Mouse (Mus musculus) macrophage (primary cell): ENCODE measurements around the gene Myo15b. TPM values are rescaled to one million over a fixed set of nuclear protein-coding genes. Genes with fewer than 3 reads are reported as not detected.

Experiments used
- H3K27ac ChIP-seq: fragments of 350-480 bp; formaldehyde crosslinking; 2 replicates; pipeline ENCODE4 v1.9.0; 2021
- H3K36me3 ChIP-seq: fragments of 350-480 bp; formaldehyde crosslinking; 2 replicates; pipeline ENCODE4 v1.9.0; 2021; ENCODE audit errors: inconsistent target
- H3K4me3 ChIP-seq: fragments of 350-480 bp; formaldehyde crosslinking; 2 replicates; pipeline ENCODE4 v1.9.0; 2021; ENCODE audit errors: inconsistent target
- H3K79me2 ChIP-seq: fragments of 350-480 bp; formaldehyde crosslinking; 2 replicates; pipeline ENCODE4 v1.9.0; 2021; ENCODE audit errors: inconsistent target
- WGBS: methylation state at CpG from one replicate; pipeline ENCODE4 v1.1.7; 2026; ENCODE audit warnings: inconsistent platforms; ENCODE audit not compliant: missing documents; 5-methylcytosine and 5-hydroxymethylcytosine counted together
- polyA plus RNA-seq: library from polyadenylated mRNA; stranded (reverse); fragments of 250-400 nt; gene quantifications from 3 replicates; pipeline ENCODE4 v1.2.4, GENCODE M21; 2018; ENCODE audit warnings: inconsistent platforms

Myo15b gene
- polyA plus RNA-seq, 1 experiment from 2014 or later, result 0.13 TPM

GRCm38 (mm10) chr11:115899486-115900266 is 41.5 kb downstream of the Myo15b start, which contains the start of gene Smim5:
TSS of gene Smim5 (plus strand) at chr11:115899966.
- 44% methylated on average over 16 of the region's 16 CpGs for WGBS
- no peaks in the 10 kb centered on the region for H3K79me2 ChIP-seq

GRCm38 (mm10) chr11:115900561-115901337 is 42.5 kb downstream of the Myo15b start:
- Histone ChIP-seq H3K79me2 (no peaks in the 10 kb centered on the region), H3K27ac (no peak overlapping the region), H3K36me3 (peaks cover 21% of the 10 kb centered on the region), H3K4me3 (no peak overlapping the region)
- WGBS, result 78% methylated on average over 8 of the region's 8 CpGs

More at GRCm38 (mm10) chr11:115899486-115900266, 41.5 kb downstream of the Myo15b start, which contains the start of gene Smim5:
- Histone ChIP-seq H3K36me3 (peaks cover 30% of the 10 kb centered on the region), H3K4me3 (no peak within 1 kb of the TSS), H3K27ac (no peak within 1 kb of the TSS)

- Histone ChIP-seq H3K27ac (no peak overlapping the region), H3K4me3 (no peak overlapping the region), H3K79me2 (no peaks in the 10 kb centered on the region), H3K36me3 (peaks cover 13% of the 10 kb centered on the region)
- WGBS, result 48% methylated on average over 9 of the region's 9 CpGs
Measured at GRCm38 (mm10) chr11:115901338-115902161, 43.3 kb downstream of the Myo15b start.

GRCm38 (mm10) chr11:115902177-115902576 is 44.0 kb downstream of the Myo15b start:
- no peaks in the 10 kb centered on the region for H3K79me2 ChIP-seq
- H3K36me3 ChIP-seq, result peaks cover 6% of the 10 kb centered on the region; the same call in 1 of the 2 replicates
- H3K4me3 ChIP-seq, result no peak overlapping the region
- 47% methylated on average over 5 of the region's 5 CpGs for WGBS
- H3K27ac ChIP-seq, result peak overlapping the region; percentile 19; the same call in 1 of the 2 replicates

GRCm38 (mm10) chr11:115902831-115903230 is 44.6 kb downstream of the Myo15b start:
- Histone ChIP-seq H3K27ac (peak overlapping the region; percentile 19; the same call in 1 of the 2 replicates), H3K36me3 (no peaks in the 10 kb centered on the region), H3K79me2 (no peaks in the 10 kb centered on the region), H3K4me3 (no peak overlapping the region)
- 0% methylated on average over 1 of the region's 1 CpGs for WGBS

- no peaks in the 10 kb centered on the region for H3K36me3 ChIP-seq
- WGBS, result 33% methylated on average over 11 of the region's 11 CpGs
- H3K4me3 ChIP-seq, result no peak overlapping the region
- no peaks in the 10 kb centered on the region for H3K79me2 ChIP-seq
- H3K27ac ChIP-seq, result 0 out of 2 replicates have a peak overlapping the region, but pooled peaks have one; percentile 4
Measured at GRCm38 (mm10) chr11:115903384-115904230, 45.4 kb downstream of the Myo15b start.

GRCm38 (mm10) chr11:115904231-115904955 is 46.2 kb downstream of the Myo15b start:
- no peak overlapping the region for H3K4me3 ChIP-seq
- 88% methylated on average over 8 of the region's 8 CpGs for WGBS
- no peak overlapping the region for H3K27ac ChIP-seq
- H3K79me2 ChIP-seq, result no peaks in the 10 kb centered on the region
- no peaks in the 10 kb centered on the region for H3K36me3 ChIP-seq

GRCm38 (mm10) chr11:115904956-115905790 is 47.0 kb downstream of the Myo15b start:
- 93% methylated on average over 16 of the region's 16 CpGs for WGBS
- H3K79me2 ChIP-seq, result no peaks in the 10 kb centered on the region
- no peak overlapping the region for H3K4me3 ChIP-seq
- H3K36me3 ChIP-seq, result no peaks in the 10 kb centered on the region
- H3K27ac ChIP-seq, result no peak overlapping the region

- H3K27ac ChIP-seq, result no peak overlapping the region
- H3K36me3 ChIP-seq, result no peaks in the 10 kb centered on the region
- no peak overlapping the region for H3K4me3 ChIP-seq
- no peaks in the 10 kb centered on the region for H3K79me2 ChIP-seq
- WGBS, result 94% methylated on average over 3 of the region's 3 CpGs
Measured at GRCm38 (mm10) chr11:115906116-115906515, 47.9 kb downstream of the Myo15b start.

- Histone ChIP-seq H3K4me3 (no peak overlapping the region), H3K27ac (no peak overlapping the region), H3K36me3 (no peaks in the 10 kb centered on the region; the same call in 1 of the 2 replicates), H3K79me2 (no peaks in the 10 kb centered on the region)
- 97% methylated on average over 5 of the region's 5 CpGs for WGBS
Measured at GRCm38 (mm10) chr11:115906521-115906920, 48.3 kb downstream of the Myo15b start.

GRCm38 (mm10) chr11:115911134-115911561 is 52.9 kb downstream of the Myo15b start:
- Histone ChIP-seq H3K4me3 (no peak overlapping the region), H3K36me3 (peaks cover 21% of the 10 kb centered on the region; the same call in 1 of the 2 replicates), H3K79me2 (no peaks in the 10 kb centered on the region), H3K27ac (no peak overlapping the region)
- WGBS, result 48% methylated on average over 5 of the region's 5 CpGs

- 44% methylated on average over 11 of the region's 11 CpGs for WGBS
- Histone ChIP-seq H3K4me3 (no peak within 1 kb of the TSS), H3K79me2 (no peaks in the 10 kb centered on the region), H3K36me3 (peaks cover 28% of the 10 kb centered on the region; the same call in 1 of the 2 replicates), H3K27ac (no peak within 1 kb of the TSS)
Measured at GRCm38 (mm10) chr11:115911632-115912376, 53.6 kb downstream of the Myo15b start, which contains the start of gene Smim6. TSS of gene Smim6 (plus strand) at chr11:115912017.
